Mouse (Mus musculus) CH12.LX (cell line): ENCODE measurements at regions not wholly inside any gene's neighbourhood (a gene's known extent, or its start where the extent isn't known, plus 50 kb on each side); places are given as distances from the start of the nearest gene placed in this dataset.

ENCODE experiments used
- CHD2 ChIP-seq: IDR thresholded peaks from 2 replicates; pipeline ENCODE4 v1.6.1; 2011; ENCODE audit warnings: low read length, improper control_type of control experiment
- CTCF ChIP-seq, 2 experiments: IDR thresholded peaks in 1 of 2; conservative IDR thresholded peaks in 1 of 2; 2 replicates each; pipeline ENCODE4 v1.5.1; 2011 to 2012; ENCODE audit warnings: low read depth in 2 of 2, low read length in 2 of 2, improper control_type of control experiment in 1 of 2, inconsistent platforms in 1 of 2, mild to moderate bottlenecking in 1 of 2, moderate library complexity in 1 of 2
- EP300 ChIP-seq: IDR thresholded peaks from 2 replicates; pipeline ENCODE4 v1.6.1; 2011; ENCODE audit warnings: low read length, improper control_type of control experiment
- ETS1 ChIP-seq: conservative IDR thresholded peaks from 2 replicates; pipeline ENCODE4 v1.6.1; 2012; ENCODE audit warnings: low read depth, mild to moderate bottlenecking, inconsistent platforms, low read length, improper control_type of control experiment, moderate library complexity
- HCFC1 ChIP-seq: IDR thresholded peaks from 2 replicates; pipeline ENCODE4 v1.6.1; 2012; ENCODE audit warnings: low read depth, mild to moderate bottlenecking, inconsistent platforms, low read length, improper control_type of control experiment
- MAX ChIP-seq: IDR thresholded peaks from 2 replicates; pipeline ENCODE4 v1.6.1; 2011; ENCODE audit warnings: low read length, improper control_type of control experiment
- MYC ChIP-seq: IDR thresholded peaks from 2 replicates; pipeline ENCODE4 v1.6.1; 2011; ENCODE audit warnings: low read depth, mild to moderate bottlenecking, improper control_type of control experiment, low read length
- NRF1 ChIP-seq: IDR thresholded peaks from 2 replicates; pipeline ENCODE4 v1.6.1; 2014; ENCODE audit warnings: low read depth, mild to moderate bottlenecking, inconsistent platforms, low read length, improper control_type of control experiment, moderate library complexity
- POLR2A ChIP-seq: IDR thresholded peaks from 2 replicates; pipeline ENCODE4 v1.6.1; 2011; ENCODE audit warnings: low read depth, mild to moderate bottlenecking, improper control_type of control experiment, low read length
- POLR2AphosphoS2 ChIP-seq: IDR thresholded peaks from 2 replicates; pipeline ENCODE4 v1.6.1; 2011; ENCODE audit warnings: low read depth, low read length, improper control_type of control experiment
- TBP ChIP-seq: conservative IDR thresholded peaks from 2 replicates; pipeline ENCODE4 v1.6.1; 2011; ENCODE audit warnings: low read depth, low read length, improper control_type of control experiment
- TCF12 ChIP-seq: IDR thresholded peaks from 2 replicates; pipeline ENCODE4 v1.6.1; 2014; ENCODE audit warnings: low read depth, mild to moderate bottlenecking, inconsistent platforms, low read length, improper control_type of control experiment
- USF1 ChIP-seq: IDR thresholded peaks from 2 replicates; pipeline ENCODE4 v1.6.1; 2014; ENCODE audit warnings: low read depth, mild to moderate bottlenecking, inconsistent platforms, low read length, improper control_type of control experiment
- ZKSCAN1 ChIP-seq: IDR thresholded peaks from 2 replicates; pipeline ENCODE4 v1.6.1; 2012; ENCODE audit warnings: low read depth, inconsistent platforms, low read length, improper control_type of control experiment, borderline replicate concordance

DNA sequence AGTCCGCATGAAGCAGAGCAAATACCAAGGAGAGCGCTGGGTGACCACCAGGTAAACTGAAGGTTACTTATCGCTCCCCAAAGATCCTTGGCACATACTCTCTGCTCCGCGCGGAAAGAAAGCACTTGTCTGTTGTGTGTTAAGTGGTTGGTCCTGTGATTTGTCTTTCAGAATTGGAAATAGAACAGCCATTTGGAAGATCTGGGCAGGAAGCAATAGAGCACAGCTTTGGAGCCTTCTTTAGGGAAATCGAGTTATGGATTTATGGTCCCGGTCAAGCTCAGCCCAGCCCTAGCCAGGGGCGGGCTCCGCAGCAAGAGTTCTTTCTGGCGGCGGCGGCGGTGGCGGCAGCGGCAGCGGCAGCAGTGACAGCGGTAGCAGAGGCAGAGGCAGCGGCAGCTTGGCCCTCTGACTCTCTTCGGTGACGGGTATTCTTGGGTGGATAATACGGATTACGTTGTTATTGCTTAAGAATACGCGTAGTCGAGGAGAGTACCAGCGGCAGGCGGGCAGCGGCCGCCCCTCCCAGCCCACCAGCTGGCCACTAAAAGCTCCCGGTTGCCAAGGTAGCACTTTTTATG lies 128.4 kb upstream of the Dpyd start:
- TF ChIP-seq ETS1 (no peak), POLR2AphosphoS2 (no peak), EP300 (no peak), HCFC1 (no peak), CTCF (conservative IDR thresholded peaks at IDR 0.05 in 1 of 2, IDR thresholded peaks at IDR 0.05 in 1 of 2; ENCODE audit: low read depth in 2 of 2, low read length in 2 of 2) (no peak), TCF12 (no peak), NRF1 (no peak), POLR2A (no peak), USF1 (no peak), CHD2 (no peak), MAX (no peak), ZKSCAN1 (no peak), MYC (no peak), TBP (no peak)
